Mouse (Mus musculus) megakaryocyte, embryonic 14.5 days (primary cell): ENCODE results near the gene Med13. TPM values are rescaled to one million over a fixed set of nuclear protein-coding genes. Genes with fewer than 3 reads are reported as not detected.
"Not testable (repeated sequence)": the region's sequence is repeated elsewhere in the genome, so short reads cannot be mapped to it uniquely, and the experiment has no call there.

Source experiments
- H3K27me3 ChIP-seq: replicated peaks from 2 replicates; pipeline ENCODE3; 2012; ENCODE audit warnings: inconsistent platforms
- H3K36me3 ChIP-seq: replicated peaks from 2 replicates; pipeline ENCODE3; 2012; ENCODE audit warnings: low read length, inconsistent platforms, mixed read lengths
- H3K4me1 ChIP-seq: 2 replicates; pipeline ENCODE4 v1.6.1; 2012; ENCODE audit warnings: inconsistent platforms
- H3K4me3 ChIP-seq: replicated peaks from 2 replicates; pipeline ENCODE3; 2012; ENCODE audit warnings: moderate library complexity, mild to moderate bottlenecking, inconsistent platforms
- H3K9me3 ChIP-seq: 2 replicates; pipeline ENCODE4 v1.6.1; 2012; ENCODE audit warnings: inconsistent platforms
- FLI1 ChIP-seq: IDR thresholded peaks from 2 replicates; pipeline ENCODE4 v1.6.1; 2012; ENCODE audit warnings: low read length, inconsistent platforms, mixed read lengths
- GATA1 ChIP-seq: IDR thresholded peaks from 3 replicates; pipeline ENCODE4 v1.6.1; 2012; ENCODE audit warnings: mixed read lengths, low read length, inconsistent platforms, borderline replicate concordance
- polyA plus RNA-seq: library from polyadenylated mRNA; stranded (reverse); fragments of >175 nt; gene quantifications from 2 replicates; pipeline ENCODE4 v1.2.3, GENCODE M21; 2012; ENCODE audit warnings: low replicate concordance; ENCODE audit not compliant: insufficient read depth

The Med13 gene
- polyA plus RNA-seq, 1 experiment: 0.46 TPM

GRCm38 (mm10) chr11:86356007-86356853 is 1.2 kb downstream of the Med13 start:
- Histone ChIP-seq H3K4me3 (peak overlapping the region; percentile 100), H3K9me3 (no peaks in the 10 kb centered on the region), H3K36me3 (peaks cover 37% of the 10 kb centered on the region), H3K4me1 (peaks cover 43% of the 10 kb centered on the region), H3K27me3 (peaks cover 8% of the 10 kb centered on the region)
- TF ChIP-seq FLI1 (no peak), GATA1 (no peak)

- Histone ChIP-seq H3K27me3 (no peaks in the 10 kb centered on the region), H3K9me3 (no peaks in the 10 kb centered on the region), H3K36me3 (peaks cover 43% of the 10 kb centered on the region), H3K4me1 (peaks cover 43% of the 10 kb centered on the region), H3K4me3 (no peak overlapping the region)
- TF ChIP-seq GATA1: no peak
- no peak for TF ChIP-seq FLI1
These were observed 3.8 kb downstream of the Med13 start for GRCm38 (mm10) chr11:86353586-86353985.

- Histone ChIP-seq H3K27me3 (no peaks in the 10 kb centered on the region), H3K9me3 (no peaks in the 10 kb centered on the region), H3K4me3 (peak overlapping the region; percentile 31), H3K36me3 (peaks cover 54% of the 10 kb centered on the region), H3K4me1 (peaks cover 41% of the 10 kb centered on the region)
- TF ChIP-seq FLI1: no peak
- TF ChIP-seq GATA1: no peak
These were observed 5.6 kb downstream of the Med13 start for GRCm38 (mm10) chr11:86351766-86352315.

- Histone ChIP-seq H3K4me3 (no peak overlapping the region), H3K27me3 (no peaks in the 10 kb centered on the region), H3K9me3 (no peaks in the 10 kb centered on the region), H3K36me3 (peaks cover 66% of the 10 kb centered on the region), H3K4me1 (peaks cover 39% of the 10 kb centered on the region)
- TF ChIP-seq FLI1 (no peak), GATA1 (no peak)
These were observed 6.7 kb downstream of the Med13 start for GRCm38 (mm10) chr11:86350636-86351138.

- Histone ChIP-seq H3K4me1 (peaks cover 39% of the 10 kb centered on the region), H3K27me3 (no peaks in the 10 kb centered on the region), H3K9me3 (no peaks in the 10 kb centered on the region), H3K4me3 (no peak overlapping the region), H3K36me3 (peaks cover 68% of the 10 kb centered on the region)
- TF ChIP-seq GATA1: no peak
- no peak for TF ChIP-seq FLI1
These were observed 8.1 kb downstream of the Med13 start for GRCm38 (mm10) chr11:86349325-86349724.

- peaks cover 38% of the 10 kb centered on the region for H3K4me1 ChIP-seq
- H3K36me3 ChIP-seq: peaks cover 68% of the 10 kb centered on the region
- TF ChIP-seq FLI1 (no peak), GATA1 (no peak)
- no peak overlapping the region for H3K4me3 ChIP-seq
- H3K9me3 ChIP-seq: no peaks in the 10 kb centered on the region
- H3K27me3 ChIP-seq: no peaks in the 10 kb centered on the region
These were observed 8.5 kb downstream of the Med13 start for GRCm38 (mm10) chr11:86348872-86349271.

GRCm38 (mm10) chr11:86347387-86348122 is 9.8 kb downstream of the Med13 start:
- peaks cover 64% of the 10 kb centered on the region for H3K36me3 ChIP-seq
- peaks cover 25% of the 10 kb centered on the region for H3K4me1 ChIP-seq

GRCm38 (mm10) chr11:86346525-86346924 is 10.9 kb downstream of the Med13 start:
- Histone ChIP-seq H3K9me3 (no peaks in the 10 kb centered on the region), H3K36me3 (peaks cover 65% of the 10 kb centered on the region), H3K4me1 (peaks cover 22% of the 10 kb centered on the region), H3K27me3 (no peaks in the 10 kb centered on the region), H3K4me3 (no peak overlapping the region)
- TF ChIP-seq FLI1 (no peak), GATA1 (no peak)

More at GRCm38 (mm10) chr11:86347387-86348122, 9.8 kb downstream of the Med13 start:
- H3K4me3 ChIP-seq: no peak overlapping the region
- no peaks in the 10 kb centered on the region for H3K9me3 ChIP-seq
- TF ChIP-seq FLI1 (no peak), GATA1 (no peak)
- H3K27me3 ChIP-seq: no peaks in the 10 kb centered on the region

- Histone ChIP-seq H3K4me1 (peaks cover 21% of the 10 kb centered on the region), H3K36me3 (peaks cover 73% of the 10 kb centered on the region), H3K4me3 (peak overlapping the region; percentile 18)
- not testable (repeated sequence) for H3K9me3 ChIP-seq, H3K27me3 ChIP-seq
These were observed 12.5 kb downstream of the Med13 start for GRCm38 (mm10) chr11:86344940-86345339.
